In genomic region chr2:120171362-120171761, GRCm38 (mm10) we compare ENCODE assay signal across 13 mouse cellular contexts.
"Had no signal": no experiment of that assay in that cellular context is flagged by ENCODE, and none has a peak within 500 bp of the region (broad histone marks: within the 10 kb centered on the region; RNA-seq: fewer than 3 reads in every experiment).

No protein-coding gene starts in this region.

- H3K27ac ChIP-seq: intestine, embryonic 15.5 days; kidney, embryonic 15.5 days; left cerebral cortex, adult 2 months; midbrain, embryonic 12.5 days; midbrain, embryonic 15.5 days; neural tube, embryonic 12.5 days; neural tube, embryonic 15.5 days; stomach, postnatal 0 days had no signal

- H3K4me1 ChIP-seq: intestine, embryonic 15.5 days; kidney, embryonic 15.5 days; midbrain, embryonic 12.5 days; midbrain, embryonic 15.5 days; neural tube, embryonic 12.5 days; neural tube, embryonic 15.5 days had no signal

- H3K27me3 ChIP-seq: intestine, embryonic 15.5 days; kidney, embryonic 15.5 days; midbrain, embryonic 12.5 days; midbrain, embryonic 15.5 days; neural tube, embryonic 12.5 days; neural tube, embryonic 15.5 days had no signal

- H3K4me2 ChIP-seq: intestine, embryonic 15.5 days; kidney, embryonic 15.5 days; lung, embryonic 14.5 days; midbrain, embryonic 12.5 days; midbrain, embryonic 15.5 days; neural tube, embryonic 12.5 days; neural tube, embryonic 15.5 days had no signal

- H3K9ac ChIP-seq: intestine, embryonic 15.5 days; kidney, embryonic 15.5 days; lung, embryonic 14.5 days; midbrain, embryonic 12.5 days; midbrain, embryonic 15.5 days; neural tube, embryonic 12.5 days; neural tube, embryonic 15.5 days had no signal

- H3K36me3 ChIP-seq: intestine, embryonic 15.5 days; kidney, embryonic 15.5 days; midbrain, embryonic 12.5 days; midbrain, embryonic 15.5 days; neural tube, embryonic 12.5 days; neural tube, embryonic 15.5 days had no signal

- DNase-seq: kidney, adult 8-10 months; layer of hippocampus, postnatal 36 days; right cerebral cortex, adult 18-20 months; right cerebral cortex, postnatal 4 days had no signal

- H3K4me3 ChIP-seq: intestine, embryonic 15.5 days; kidney, embryonic 15.5 days; left cerebral cortex, adult 2 months; midbrain, embryonic 12.5 days; midbrain, embryonic 15.5 days; neural tube, embryonic 12.5 days; neural tube, embryonic 15.5 days had no signal

- ATAC-seq: midbrain, embryonic 15.5 days had no signal

- H3K9me3 ChIP-seq: intestine, embryonic 15.5 days; kidney, embryonic 15.5 days; midbrain, embryonic 12.5 days; midbrain, embryonic 15.5 days; neural tube, embryonic 12.5 days; neural tube, embryonic 15.5 days had no signal
